Mouse (Mus musculus) cortical plate, adult 2 months (tissue): Measurements from ENCODE around the gene Wdr24.

Experiments
- CTCF ChIP-seq: fragments of 200-500 bp; IDR thresholded peaks from 2 replicates; pipeline ENCODE4 v1.5.1; 2011; ENCODE audit warnings: mild to moderate bottlenecking, control low read depth, low read length; ENCODE audit not compliant: insufficient read depth; ENCODE audit errors: extremely low read depth
- POLR2A ChIP-seq: fragments of 200-500 bp; IDR thresholded peaks from 2 replicates; pipeline ENCODE4 v1.6.1; 2011; ENCODE audit warnings: mild to moderate bottlenecking, low read length, control low read depth; ENCODE audit not compliant: insufficient read depth; ENCODE audit errors: extremely low read depth

GRCm38 (mm10) chr17:25844396-25844901 lies 21.0 kb downstream of the Wdr24 start, which contains the start of gene Rhot2:
- TF ChIP-seq CTCF (no peak), POLR2A (peak; percentile 71; the same call in 1 of the 2 replicates)
